Comparison of ENCODE assay signal across 8 mouse cellular contexts in genomic region chr3:30207431-30207830, GRCm38 (mm10).
DNase-seq lines count a peak whose midpoint lies in the region; ATAC-seq and TF ChIP-seq lines count a peak whose summit lies in the region.

No protein-coding gene starts in this region.

- no peak overlapping the region for H3K4me2 ChIP-seq in forebrain, embryonic 12.5 days
- H3K4me2 ChIP-seq in lung, embryonic 16.5 days (ENCODE audit: low read depth, low read length), result peak overlapping the region; percentile 24

- no peak for TF ChIP-seq POLR2A in lung, adult 2 months (IDR thresholded peaks at IDR 0.05; ENCODE audit: borderline replicate concordance, extremely low read depth, low read depth, low read length)

- TF ChIP-seq CTCF in lung, adult 2 months (IDR thresholded peaks at IDR 0.05; ENCODE audit: insufficient read depth, low read length), result no peak

- peaks cover 25% of the 10 kb centered on the region for H3K4me1 ChIP-seq in forebrain, embryonic 10.5 days
- peaks cover 11% of the 10 kb centered on the region for H3K4me1 ChIP-seq in forebrain, embryonic 12.5 days
- H3K4me1 ChIP-seq in lung, embryonic 16.5 days (replicated peaks; ENCODE audit: control insufficient read depth, insufficient read depth, low read length), result peaks cover 18% of the 10 kb centered on the region
- no peaks in the 10 kb centered on the region; the same call in none of the 2 replicates for H3K4me1 ChIP-seq in lung, adult 2 months (ENCODE audit: control insufficient read depth, insufficient read depth, low read length)
- peaks cover 52% of the 10 kb centered on the region for H3K4me1 ChIP-seq in limb, embryonic 10.5 days

- no peaks in the 10 kb centered on the region for H3K36me3 ChIP-seq in forebrain, embryonic 10.5 days (replicated peaks)
- H3K36me3 ChIP-seq in forebrain, embryonic 12.5 days (replicated peaks), result no peaks in the 10 kb centered on the region
- no peaks in the 10 kb centered on the region for H3K36me3 ChIP-seq in lung, embryonic 16.5 days (ENCODE audit: control insufficient read depth, insufficient read depth, low read length)
- peaks cover 7% of the 10 kb centered on the region; the same call in 1 of the 2 replicates for H3K36me3 ChIP-seq in limb, embryonic 10.5 days

- H3K27ac ChIP-seq in forebrain, embryonic 10.5 days, result peak overlapping the region; percentile 15; the same call in 1 of the 2 replicates
- H3K27ac ChIP-seq in forebrain, embryonic 12.5 days, result no peak overlapping the region
- H3K27ac ChIP-seq in lung, embryonic 16.5 days (ENCODE audit: low read length), result peak overlapping the region; percentile 3; the same call in 1 of the 2 replicates
- H3K27ac ChIP-seq in limb, embryonic 10.5 days, result peak overlapping the region; percentile 76

- peaks cover 8% of the 10 kb centered on the region; the same call in 1 of the 2 replicates for H3K27me3 ChIP-seq in forebrain, embryonic 10.5 days (ENCODE audit: poor library complexity, severe bottlenecking)
- 0 out of 2 replicates have a peak, but pooled peaks cover 3% of the 10 kb centered on the region for H3K27me3 ChIP-seq in forebrain, embryonic 12.5 days
- no peaks in the 10 kb centered on the region for H3K27me3 ChIP-seq in lung, embryonic 16.5 days (ENCODE audit: control insufficient read depth, insufficient read depth, low read depth, low read length)
- no peaks in the 10 kb centered on the region for H3K27me3 ChIP-seq in limb, embryonic 10.5 days (ENCODE audit: low read depth, poor library complexity, severe bottlenecking)

- DNase-seq in forebrain, embryonic 10.5 days (ENCODE audit: extremely low spot score, low spot score), result no peak
- no peak for DNase-seq in lung, adult 2 months
- peak; percentile 31 for DNase-seq in limb, embryonic 10.5 days (ENCODE audit: low spot score)
- DNase-seq in retina, postnatal 1 day, result peak; percentile 69
- no peak for DNase-seq in thymus, postnatal 10 days (ENCODE audit: low spot score in 2 of 2)

- no peak for ATAC-seq in forebrain, embryonic 12.5 days (ENCODE audit: low FRiP score)
- peak; percentile 68 for ATAC-seq in lung, embryonic 16.5 days (ENCODE audit: low read depth)
- no peak for ATAC-seq in erythroid progenitor cell, adult 5-6 weeks (replicated peaks; ENCODE audit: low FRiP score, poor library complexity, severe bottlenecking)

- WGBS in forebrain, embryonic 10.5 days, result 71% methylated on average over 5 of the region's 5 CpGs
- WGBS in forebrain, embryonic 12.5 days, result 60% methylated on average over 5 of the region's 5 CpGs
- WGBS in lung, embryonic 16.5 days, result 25% methylated on average over 5 of the region's 5 CpGs
- 25% methylated on average over 5 of the region's 5 CpGs for WGBS in lung, adult 2 months
- 56% methylated on average over 5 of the region's 5 CpGs for WGBS in limb, embryonic 10.5 days

- H3K4me3 ChIP-seq in forebrain, embryonic 10.5 days, result no peak overlapping the region
- no peak overlapping the region for H3K4me3 ChIP-seq in forebrain, embryonic 12.5 days (replicated peaks)
- no peak overlapping the region for H3K4me3 ChIP-seq in lung, embryonic 16.5 days (ENCODE audit: low read length)
- no peak overlapping the region for H3K4me3 ChIP-seq in lung, adult 2 months (replicated peaks; ENCODE audit: extremely low read depth, low read depth, low read length)
- H3K4me3 ChIP-seq in limb, embryonic 10.5 days, result no peak overlapping the region

- H3K9ac ChIP-seq in forebrain, embryonic 12.5 days, result no peak overlapping the region
- H3K9ac ChIP-seq in lung, embryonic 16.5 days (ENCODE audit: low read length), result no peak overlapping the region

- H3K9me3 ChIP-seq in forebrain, embryonic 10.5 days, result no peaks in the 10 kb centered on the region
- H3K9me3 ChIP-seq in forebrain, embryonic 12.5 days, result no peaks in the 10 kb centered on the region
- no peaks in the 10 kb centered on the region for H3K9me3 ChIP-seq in lung, embryonic 16.5 days (ENCODE audit: control insufficient read depth, low read length)
- no peaks in the 10 kb centered on the region for H3K9me3 ChIP-seq in limb, embryonic 10.5 days (replicated peaks)

Comparison
In these comparisons a context has a peak if more than half of its experiments do, and no peak if none do; other contexts are left out.
1. DNase-seq: peak in limb, embryonic 10.5 days (single experiment) and retina, postnatal 1 day (single experiment); none in forebrain, embryonic 10.5 days (single experiment), lung, adult 2 months (single experiment) and thymus, postnatal 10 days (0 of 2).